Mouse (Mus musculus) hindbrain, embryonic 10.5 days (tissue): ENCODE results near the gene Lmod3. TPM values are rescaled to one million over a fixed set of nuclear protein-coding genes. Genes with fewer than 3 reads are reported as not detected.
"Not testable (repeated sequence)": the region's sequence is repeated elsewhere in the genome, so short reads cannot be mapped to it uniquely, and the experiment has no call there.

ENCODE experiments used
- DNase-seq: peaks from one replicate; pipeline ENCODE4 v3.0.0-alpha.2; 2017; ENCODE audit warnings: low spot score
- H3K27ac ChIP-seq: fragments of 300-500 bp; sonication (generic); 2 replicates; pipeline ENCODE4 v1.5.1; 2016; ENCODE audit warnings: mild to moderate bottlenecking, moderate library complexity
- H3K27me3 ChIP-seq: fragments of 300-500 bp; sonication (generic); 2 replicates; pipeline ENCODE4 v1.6.1; 2016; ENCODE audit warnings: mild to moderate bottlenecking; ENCODE audit not compliant: poor library complexity, insufficient read depth, severe bottlenecking
- H3K36me3 ChIP-seq: fragments of 300-500 bp; sonication (generic); 2 replicates; pipeline ENCODE4 v1.6.1; 2016; ENCODE audit warnings: mild to moderate bottlenecking, moderate library complexity
- H3K4me1 ChIP-seq: fragments of 300-500 bp; sonication (generic); replicated peaks from 2 replicates; pipeline ENCODE4 v1.6.1; 2016; ENCODE audit warnings: mild to moderate bottlenecking
- H3K4me3 ChIP-seq: fragments of 300-500 bp; sonication (generic); 2 replicates; pipeline ENCODE4 v1.5.1; 2016; ENCODE audit warnings: mild to moderate bottlenecking, moderate library complexity
- H3K9me3 ChIP-seq: fragments of 300-500 bp; sonication (generic); 2 replicates; pipeline ENCODE4 v1.6.1; 2016; ENCODE audit warnings: mild to moderate bottlenecking, moderate library complexity
- WGBS: fragments of 180-500 bp; shearing (Covaris S2); methylation state at CpG from one replicate; pipeline ENCODE4 v1.1.7; 2016; 5-methylcytosine and 5-hydroxymethylcytosine counted together
- polyA plus RNA-seq: library from polyadenylated mRNA; unstranded; fragments of >200 nt; fragmentation: Nextera tagmentation; extraction: Ambion mirVana; gene quantifications from 2 replicates; pipeline ENCODE4 v1.2.1, GENCODE M21; 2016

Gene Lmod3
- polyA plus RNA-seq, 1 experiment from 2014 or later = not detected

- H3K27ac ChIP-seq = no peak overlapping the region
- DNase-seq = no peak
- no peaks in the 10 kb centered on the region for H3K36me3 ChIP-seq
- H3K9me3 ChIP-seq = no peaks in the 10 kb centered on the region
- no peak overlapping the region for H3K4me3 ChIP-seq
- WGBS = 62% methylated on average over 2 of the region's 2 CpGs
- H3K27me3 ChIP-seq = peaks cover 22% of the 10 kb centered on the region
- peaks cover 18% of the 10 kb centered on the region for H3K4me1 ChIP-seq
Observed at GRCm38 (mm10) chr6:97272349-97272748, 19.8 kb upstream of the Lmod3 start.

- Histone ChIP-seq H3K4me3 (no peak overlapping the region), H3K36me3 (no peaks in the 10 kb centered on the region), H3K4me1 (0 out of 2 replicates have a peak, but pooled peaks cover 3% of the 10 kb centered on the region), H3K27me3 (no peaks in the 10 kb centered on the region), H3K9me3 (no peaks in the 10 kb centered on the region), H3K27ac (no peak overlapping the region)
- no peak for DNase-seq
- 82% methylated on average over 11 of the region's 11 CpGs for WGBS
Observed at GRCm38 (mm10) chr6:97269596-97269995, 17.0 kb upstream of the Lmod3 start.

- no peak for DNase-seq
- Histone ChIP-seq H3K27ac (no peak overlapping the region), H3K4me1 (no peaks in the 10 kb centered on the region), H3K9me3 (no peaks in the 10 kb centered on the region), H3K36me3 (no peaks in the 10 kb centered on the region), H3K4me3 (no peak overlapping the region), H3K27me3 (no peaks in the 10 kb centered on the region)
- WGBS = 91% methylated on average over 2 of the region's 2 CpGs
Observed at GRCm38 (mm10) chr6:97267132-97267531, 14.6 kb upstream of the Lmod3 start.

- DNase-seq = no peak
- no peaks in the 10 kb centered on the region for H3K9me3 ChIP-seq
- H3K27me3 ChIP-seq = no peaks in the 10 kb centered on the region
- no peak overlapping the region for H3K27ac ChIP-seq
- H3K4me1 ChIP-seq = no peaks in the 10 kb centered on the region
- H3K4me3 ChIP-seq = no peak overlapping the region
- no peaks in the 10 kb centered on the region for H3K36me3 ChIP-seq
- 79% methylated on average over 4 of the region's 4 CpGs for WGBS
Observed at GRCm38 (mm10) chr6:97266661-97267060, 14.1 kb upstream of the Lmod3 start.

GRCm38 (mm10) chr6:97265705-97266104, 13.1 kb upstream of the Lmod3 start:
- no peak overlapping the region for H3K4me3 ChIP-seq
- WGBS = 89% methylated on average over 3 of the region's 3 CpGs
- H3K9me3 ChIP-seq = no peaks in the 10 kb centered on the region
- H3K36me3 ChIP-seq = no peaks in the 10 kb centered on the region
- no peaks in the 10 kb centered on the region for H3K27me3 ChIP-seq
- no peaks in the 10 kb centered on the region for H3K4me1 ChIP-seq
- no peak overlapping the region for H3K27ac ChIP-seq
- no peak for DNase-seq

- no peak for DNase-seq
- Histone ChIP-seq H3K27ac (no peak overlapping the region), H3K27me3 (no peaks in the 10 kb centered on the region), H3K9me3 (no peaks in the 10 kb centered on the region), H3K36me3 (no peaks in the 10 kb centered on the region), H3K4me3 (no peak overlapping the region), H3K4me1 (no peaks in the 10 kb centered on the region)
- 75% methylated on average over 8 of the region's 8 CpGs for WGBS
Observed at GRCm38 (mm10) chr6:97265240-97265639, 12.7 kb upstream of the Lmod3 start.

GRCm38 (mm10) chr6:97263750-97264149, 11.2 kb upstream of the Lmod3 start:
- not testable (repeated sequence) for H3K36me3 ChIP-seq, H3K4me1 ChIP-seq, DNase-seq, H3K4me3 ChIP-seq, H3K27me3 ChIP-seq, H3K27ac ChIP-seq, H3K9me3 ChIP-seq

- Histone ChIP-seq H3K36me3 (no peaks in the 10 kb centered on the region), H3K9me3 (no peaks in the 10 kb centered on the region), H3K27ac (no peak overlapping the region), H3K27me3 (no peaks in the 10 kb centered on the region), H3K4me3 (no peak overlapping the region), H3K4me1 (no peaks in the 10 kb centered on the region)
- DNase-seq = no peak
- WGBS = 75% methylated on average over 4 of the region's 4 CpGs
Observed at GRCm38 (mm10) chr6:97262229-97262628, 9.7 kb upstream of the Lmod3 start.

- H3K4me1 ChIP-seq, H3K36me3 ChIP-seq, H3K9me3 ChIP-seq, DNase-seq, H3K27me3 ChIP-seq, H3K27ac ChIP-seq, H3K4me3 ChIP-seq: not testable (repeated sequence)
- WGBS = 93% methylated on average over 2 of the region's 2 CpGs
Observed at GRCm38 (mm10) chr6:97259926-97260325, 7.4 kb upstream of the Lmod3 start.

- Histone ChIP-seq H3K36me3 (no peaks in the 10 kb centered on the region), H3K27me3 (no peaks in the 10 kb centered on the region), H3K4me3 (no peak overlapping the region), H3K27ac (no peak overlapping the region), H3K9me3 (no peaks in the 10 kb centered on the region), H3K4me1 (no peaks in the 10 kb centered on the region)
- no peak for DNase-seq
- 91% methylated on average over 1 of the region's 1 CpGs for WGBS
Observed at GRCm38 (mm10) chr6:97258489-97258888, 5.9 kb upstream of the Lmod3 start.

- H3K9me3 ChIP-seq = no peaks in the 10 kb centered on the region
- no peak for DNase-seq
- H3K27ac ChIP-seq = no peak overlapping the region
- H3K36me3 ChIP-seq = no peaks in the 10 kb centered on the region
- 80% methylated on average over 5 of the region's 5 CpGs for WGBS
- no peak overlapping the region for H3K4me3 ChIP-seq
- H3K4me1 ChIP-seq = no peaks in the 10 kb centered on the region
- no peaks in the 10 kb centered on the region for H3K27me3 ChIP-seq
Observed at GRCm38 (mm10) chr6:97252086-97252485, 473 bp downstream of the Lmod3 start.

- Histone ChIP-seq H3K4me1 (no peaks in the 10 kb centered on the region), H3K36me3 (no peaks in the 10 kb centered on the region), H3K4me3 (no peak overlapping the region), H3K27me3 (no peaks in the 10 kb centered on the region), H3K9me3 (no peaks in the 10 kb centered on the region), H3K27ac (no peak overlapping the region)
- 54% methylated on average over 6 of the region's 6 CpGs for WGBS
- peak; percentile 30 for DNase-seq
Observed at GRCm38 (mm10) chr6:97250966-97251365, 1.6 kb downstream of the Lmod3 start.

- Histone ChIP-seq H3K4me1 (no peaks in the 10 kb centered on the region), H3K9me3 (no peaks in the 10 kb centered on the region), H3K27me3 (no peaks in the 10 kb centered on the region), H3K27ac (no peak overlapping the region), H3K4me3 (no peak overlapping the region), H3K36me3 (no peaks in the 10 kb centered on the region)
- DNase-seq = no peak
Observed at GRCm38 (mm10) chr6:97245200-97245599, 7.4 kb downstream of the Lmod3 start.

GRCm38 (mm10) chr6:97242522-97242921, 10.0 kb downstream of the Lmod3 start:
- no peak for DNase-seq
- 93% methylated on average over 4 of the region's 4 CpGs for WGBS

More at GRCm38 (mm10) chr6:97242522-97242921, 10.0 kb downstream of the Lmod3 start:
- Histone ChIP-seq H3K4me1 (no peaks in the 10 kb centered on the region), H3K9me3 (0 out of 2 replicates have a peak, but pooled peaks cover 5% of the 10 kb centered on the region), H3K27ac (no peak overlapping the region), H3K36me3 (no peaks in the 10 kb centered on the region), H3K27me3 (no peaks in the 10 kb centered on the region), H3K4me3 (no peak overlapping the region)
